Mouse (Mus musculus) kidney, embryonic 14.5 days (tissue): ENCODE data around the gene Amdhd2. TPM values are rescaled to one million over a fixed set of nuclear protein-coding genes. Genes with fewer than 3 reads are reported as not detected.
A peak's percentile ranks its signal among the peaks of the same experiment; 100 is the strongest.

ENCODE experiments used
- ATAC-seq: fragments of 200-750 bp; cut with Nextera tagmentation; 2 replicates; pipeline ENCODE4 v1.8.0; 2017; ENCODE audit warnings: moderate number of reproducible peaks, mild to moderate bottlenecking, moderate TSS enrichment, moderate library complexity; ENCODE audit not compliant: low FRiP score, low TSS enrichment
- H3K27ac ChIP-seq: fragments of 300-500 bp; sonication (generic); 2 replicates; pipeline ENCODE4 v1.5.1; 2014; ENCODE audit warnings: low read depth, mild to moderate bottlenecking, low read length, moderate library complexity, mixed read lengths
- H3K27me3 ChIP-seq: fragments of 300-500 bp; sonication (generic); 2 replicates; pipeline ENCODE4 v1.6.1; 2014; ENCODE audit warnings: mild to moderate bottlenecking, low read length; ENCODE audit not compliant: control insufficient read depth, insufficient read depth
- H3K36me3 ChIP-seq: fragments of 300-500 bp; sonication (generic); 2 replicates; pipeline ENCODE4 v1.6.1; 2014; ENCODE audit warnings: low read length, mixed read lengths; ENCODE audit not compliant: control insufficient read depth, insufficient read depth
- H3K4me1 ChIP-seq: fragments of 300-500 bp; sonication (generic); 2 replicates; pipeline ENCODE4 v1.6.1; 2014; ENCODE audit warnings: low read length, mixed read lengths; ENCODE audit not compliant: control insufficient read depth, insufficient read depth
- H3K4me2 ChIP-seq: fragments of 300-500 bp; sonication (generic); replicated peaks from 2 replicates; pipeline ENCODE4 v1.6.1; 2014; ENCODE audit warnings: low read depth, mild to moderate bottlenecking, low read length
- H3K4me3 ChIP-seq: fragments of 300-500 bp; sonication (generic); 2 replicates; pipeline ENCODE4 v1.5.1; 2014; ENCODE audit warnings: mild to moderate bottlenecking, low read length
- H3K9ac ChIP-seq: fragments of 300-500 bp; sonication (generic); 2 replicates; pipeline ENCODE4 v1.6.1; 2014; ENCODE audit warnings: low read depth, mild to moderate bottlenecking, low read length, moderate library complexity
- H3K9me3 ChIP-seq: fragments of 300-500 bp; sonication (generic); 2 replicates; pipeline ENCODE4 v1.6.1; 2016; ENCODE audit warnings: low read length; ENCODE audit not compliant: control insufficient read depth
- WGBS: fragments of 180-500 bp; shearing (Covaris S2); extraction: QIAGEN DNeasy Blood & Tissue Kit; methylation state at CpG from one replicate; pipeline ENCODE4 v1.1.7; 2014; 5-methylcytosine and 5-hydroxymethylcytosine counted together
- polyA plus RNA-seq: library from polyadenylated mRNA; unstranded; fragments of >200 nt; fragmentation: Nextera tagmentation; extraction: Ambion mirVana; gene quantifications from 2 replicates; pipeline ENCODE4 v1.2.1, GENCODE M21; 2014

The Amdhd2 gene
- polyA plus RNA-seq, 1 experiment from 2014 or later = 33.0 TPM

- Histone ChIP-seq H3K9me3 (no peaks in the 10 kb centered on the region), H3K4me1 (peaks cover 8% of the 10 kb centered on the region; the same call in 1 of the 2 replicates), H3K4me2 (peak overlapping the region; percentile 81), H3K9ac (peak overlapping the region; percentile 52; the same call in 1 of the 2 replicates), H3K27ac (no peak overlapping the region), H3K36me3 (peaks cover 6% of the 10 kb centered on the region; the same call in 1 of the 2 replicates), H3K27me3 (no peaks in the 10 kb centered on the region), H3K4me3 (peak overlapping the region; percentile 39)
- ATAC-seq = peak; percentile 94
- 2% methylated on average over 26 of the region's 26 CpGs for WGBS
These were observed 11.5 kb downstream of the Amdhd2 start for GRCm38 (mm10) chr17:24151890-24152563.

- no peak for ATAC-seq
- H3K4me1 ChIP-seq = peaks cover 8% of the 10 kb centered on the region; the same call in 1 of the 2 replicates
- H3K9me3 ChIP-seq = no peaks in the 10 kb centered on the region
- peak overlapping the region; percentile 81 for H3K4me2 ChIP-seq
- no peaks in the 10 kb centered on the region for H3K27me3 ChIP-seq
- 10% methylated on average over 7 of the region's 7 CpGs for WGBS
- peaks cover 6% of the 10 kb centered on the region; the same call in 1 of the 2 replicates for H3K36me3 ChIP-seq
- no peak overlapping the region for H3K27ac ChIP-seq
- H3K9ac ChIP-seq = peak overlapping the region; percentile 52; the same call in 1 of the 2 replicates
- H3K4me3 ChIP-seq = peak overlapping the region; percentile 39
These were observed 12.2 kb downstream of the Amdhd2 start for GRCm38 (mm10) chr17:24151382-24151781.

- H3K4me3 ChIP-seq = peak within 1 kb of the TSS; percentile 39
- peak within 1 kb of the TSS; percentile 81 for H3K4me2 ChIP-seq
- no peak within 1 kb of the TSS for H3K27ac ChIP-seq
- peaks cover 8% of the 10 kb centered on the region; the same call in 1 of the 2 replicates for H3K4me1 ChIP-seq
- H3K9ac ChIP-seq = peak within 1 kb of the TSS; percentile 52; the same call in 1 of the 2 replicates
- WGBS = 92% methylated on average over 2 of the region's 2 CpGs
- H3K36me3 ChIP-seq = peaks cover 3% of the 10 kb centered on the region; the same call in 1 of the 2 replicates
- H3K27me3 ChIP-seq = no peaks in the 10 kb centered on the region
- ATAC-seq = no peak
- no peaks in the 10 kb centered on the region for H3K9me3 ChIP-seq
These were observed 12.7 kb downstream of the Amdhd2 start, which contains the start of gene Pdpk1 for GRCm38 (mm10) chr17:24150824-24151223. Pdpk1 (minus strand) TSS chr17:24150924.

GRCm38 (mm10) chr17:24149421-24149820, 14.1 kb downstream of the Amdhd2 start:
- ATAC-seq = no peak
- H3K4me1 ChIP-seq = peaks cover 8% of the 10 kb centered on the region; the same call in 1 of the 2 replicates

GRCm38 (mm10) chr17:24142897-24143296, 20.7 kb downstream of the Amdhd2 start:
- peaks cover 9% of the 10 kb centered on the region for H3K4me1 ChIP-seq
- no peaks in the 10 kb centered on the region for H3K36me3 ChIP-seq
- ATAC-seq = no peak
- H3K4me2 ChIP-seq = no peak overlapping the region
- WGBS = 50% methylated on average over 2 of the region's 2 CpGs
- H3K27me3 ChIP-seq = no peaks in the 10 kb centered on the region
- H3K4me3 ChIP-seq = no peak overlapping the region
- no peak overlapping the region for H3K9ac ChIP-seq
- H3K27ac ChIP-seq = no peak overlapping the region
- H3K9me3 ChIP-seq = no peaks in the 10 kb centered on the region

More at GRCm38 (mm10) chr17:24149421-24149820, 14.1 kb downstream of the Amdhd2 start:
- Histone ChIP-seq H3K27me3 (no peaks in the 10 kb centered on the region), H3K27ac (no peak overlapping the region), H3K36me3 (0 out of 2 replicates have a peak, but pooled peaks cover under 1% of the 10 kb centered on the region), H3K4me3 (no peak overlapping the region), H3K9me3 (no peaks in the 10 kb centered on the region), H3K9ac (no peak overlapping the region), H3K4me2 (no peak overlapping the region)
- 88% methylated on average over 7 of the region's 7 CpGs for WGBS

- Histone ChIP-seq H3K27ac (peak overlapping the region; percentile 63), H3K9ac (peak overlapping the region; percentile 92), H3K27me3 (no peaks in the 10 kb centered on the region), H3K4me3 (peak overlapping the region; percentile 99), H3K4me2 (peak overlapping the region; percentile 74), H3K36me3 (no peaks in the 10 kb centered on the region), H3K9me3 (no peaks in the 10 kb centered on the region), H3K4me1 (peaks cover 9% of the 10 kb centered on the region)
- ATAC-seq = peak; percentile 99
- WGBS = under 1% methylated on average over 43 of the region's 57 CpGs
These were observed 22.1 kb downstream of the Amdhd2 start for GRCm38 (mm10) chr17:24141425-24141920.

GRCm38 (mm10) chr17:24140845-24141424, 22.6 kb downstream of the Amdhd2 start:
- H3K9ac ChIP-seq = peak overlapping the region; percentile 92
- H3K4me3 ChIP-seq = peak overlapping the region; percentile 99
- H3K27me3 ChIP-seq = no peaks in the 10 kb centered on the region
- peak overlapping the region; percentile 63 for H3K27ac ChIP-seq
- no peaks in the 10 kb centered on the region for H3K36me3 ChIP-seq
- H3K4me2 ChIP-seq = peak overlapping the region; percentile 74
- ATAC-seq = peak; percentile 47
- WGBS = 1% methylated on average over 38 of the region's 43 CpGs
- H3K4me1 ChIP-seq = peaks cover 9% of the 10 kb centered on the region
- H3K9me3 ChIP-seq = no peaks in the 10 kb centered on the region

GRCm38 (mm10) chr17:24139968-24140367, 23.6 kb downstream of the Amdhd2 start:
- no peaks in the 10 kb centered on the region for H3K27me3 ChIP-seq
- no peak overlapping the region for H3K27ac ChIP-seq
- no peaks in the 10 kb centered on the region for H3K9me3 ChIP-seq
- no peak for ATAC-seq
- H3K4me1 ChIP-seq = peaks cover 9% of the 10 kb centered on the region
- WGBS = 85% methylated on average over 4 of the region's 4 CpGs
- H3K4me2 ChIP-seq = peak overlapping the region; percentile 74
- H3K9ac ChIP-seq = peak overlapping the region; percentile 92; the same call in 1 of the 2 replicates
- H3K4me3 ChIP-seq = peak overlapping the region; percentile 99; the same call in 1 of the 2 replicates
- H3K36me3 ChIP-seq = no peaks in the 10 kb centered on the region
